Mouse (Mus musculus) bone marrow macrophage, adult 2 months (primary cell): Measurements from ENCODE around the gene Zdhhc12.

Source experiments
- CTCF ChIP-seq: IDR thresholded peaks from 2 replicates; pipeline ENCODE4 v1.5.1; 2012; ENCODE audit warnings: low read depth, mild to moderate bottlenecking, low read length, moderate library complexity
- POLR2A ChIP-seq: IDR thresholded peaks from 2 replicates; pipeline ENCODE4 v1.6.1; 2012; ENCODE audit warnings: mild to moderate bottlenecking, low read depth, low read length, borderline replicate concordance

GRCm38 (mm10) chr2:30093471-30094207 lies at the start of gene Zdhhc12:
- TF ChIP-seq CTCF (no peak), POLR2A (peak; percentile 72; the same call in 1 of the 2 replicates)
